Mouse (Mus musculus) hematopoietic stem cell, adult 5-6 weeks (primary cell): ENCODE results near the gene Nr4a1. TPM values are rescaled to one million over a fixed set of nuclear protein-coding genes. Genes with fewer than 3 reads are reported as not detected.

Source experiments
- ATAC-seq, 2 experiments: fragments of 125-278 bp in 1 of 2; replicated peaks in 1 of 2; 2 replicates each; pipeline ENCODE4 v1.8.0; 2016 to 2017; ENCODE audit warnings: inconsistent platforms in 2 of 2, mild to moderate bottlenecking in 2 of 2, moderate number of reproducible peaks in 2 of 2, low read depth in 1 of 2, moderate TSS enrichment in 1 of 2; ENCODE audit not compliant: low FRiP score in 2 of 2, poor library complexity in 2 of 2, severe bottlenecking in 2 of 2, insufficient read depth in 1 of 2, low TSS enrichment in 1 of 2
- total RNA-seq: library from RNA; stranded (forward); fragments of 172-1452, 232-1000 nt; gene quantifications from 2 replicates; pipeline ENCODE4 v1.2.3, GENCODE M21; 2017

The Nr4a1 gene
- total RNA-seq, 1 experiment from 2014 or later = 344 TPM

- ATAC-seq = peak; percentile 85 to 90
These were observed 7.6 kb upstream of the Nr4a1 start for GRCm38 (mm10) chr15:101246231-101247154.

GRCm38 (mm10) chr15:101247155-101247498 lies 6.9 kb upstream of the Nr4a1 start:
- ATAC-seq = no peak

- no peak for ATAC-seq
These were observed 5.9 kb upstream of the Nr4a1 start for GRCm38 (mm10) chr15:101248029-101248710.

GRCm38 (mm10) chr15:101250220-101250800 lies 3.8 kb upstream of the Nr4a1 start:
- ATAC-seq = no peak

GRCm38 (mm10) chr15:101251930-101252329 lies 2.1 kb upstream of the Nr4a1 start:
- ATAC-seq = no peak

- ATAC-seq = no peak
These were observed 1.5 kb upstream of the Nr4a1 start for GRCm38 (mm10) chr15:101252614-101253013.

GRCm38 (mm10) chr15:101253563-101253885 lies 545 bp upstream of the Nr4a1 start:
- no peak for ATAC-seq

- peak; percentile 8 to 33; a peak in 1 of 4 replicates for ATAC-seq
These were observed 1.9 kb downstream of the Nr4a1 start for GRCm38 (mm10) chr15:101255842-101256462.

GRCm38 (mm10) chr15:101256463-101257206 lies 2.6 kb downstream of the Nr4a1 start:
- peak in 1 of 2 experiments; percentile 12; a peak in 1 of 4 replicates for ATAC-seq

GRCm38 (mm10) chr15:101258420-101258819 lies 4.4 kb downstream of the Nr4a1 start:
- peak; percentile 14 to 26; a peak in 3 of 4 replicates for ATAC-seq

- ATAC-seq = no peak
These were observed 5.9 kb downstream of the Nr4a1 start for GRCm38 (mm10) chr15:101259922-101260321.

GRCm38 (mm10) chr15:101260387-101260786 lies 6.3 kb downstream of the Nr4a1 start:
- ATAC-seq = no peak

GRCm38 (mm10) chr15:101260874-101261622 lies 7.0 kb downstream of the Nr4a1 start:
- no peak for ATAC-seq

GRCm38 (mm10) chr15:101262502-101262901 lies 8.4 kb downstream of the Nr4a1 start:
- ATAC-seq = peak; percentile 19 to 29

GRCm38 (mm10) chr15:101266132-101266963 lies 12.3 kb downstream of the Nr4a1 start:
- peak; percentile 61 to 70 for ATAC-seq
